Mouse (Mus musculus) cortical plate, adult 2 months (tissue): Measurements from ENCODE around the gene Mtx2. TPM values are rescaled to one million over a fixed set of nuclear protein-coding genes. Genes with fewer than 3 reads are reported as not detected.

ENCODE experiments used
- H3K27ac ChIP-seq: fragments of 200-500 bp; 2 replicates; pipeline ENCODE4 v1.5.1; 2012; ENCODE audit warnings: low read length, control low read depth, inconsistent platforms; ENCODE audit not compliant: insufficient read depth
- H3K4me1 ChIP-seq: fragments of 200-500 bp; 2 replicates; pipeline ENCODE4 v1.6.1; 2011; ENCODE audit warnings: low read length; ENCODE audit not compliant: control insufficient read depth, insufficient read depth
- H3K4me3 ChIP-seq: fragments of 200-500 bp; 2 replicates; pipeline ENCODE4 v1.5.1; 2011; ENCODE audit warnings: mild to moderate bottlenecking, low read length, control low read depth; ENCODE audit not compliant: insufficient read depth
- CTCF ChIP-seq: fragments of 200-500 bp; IDR thresholded peaks from 2 replicates; pipeline ENCODE4 v1.5.1; 2011; ENCODE audit warnings: mild to moderate bottlenecking, control low read depth, low read length; ENCODE audit not compliant: insufficient read depth; ENCODE audit errors: extremely low read depth
- POLR2A ChIP-seq: fragments of 200-500 bp; IDR thresholded peaks from 2 replicates; pipeline ENCODE4 v1.6.1; 2011; ENCODE audit warnings: mild to moderate bottlenecking, low read length, control low read depth; ENCODE audit not compliant: insufficient read depth; ENCODE audit errors: extremely low read depth
- polyA plus RNA-seq: library from polyadenylated mRNA; depleted of rRNA; stranded (reverse); fragments of >200 nt; gene quantifications from 2 replicates; pipeline ENCODE4 v1.2.3, GENCODE M21; 2012; rRNA removed

Gene Mtx2
- polyA plus RNA-seq, 1 experiment = 42.1 TPM

- no peak for TF ChIP-seq POLR2A
- TF ChIP-seq CTCF = no peak
- Histone ChIP-seq H3K27ac (no peak overlapping the region), H3K4me1 (no peaks in the 10 kb centered on the region), H3K4me3 (no peak overlapping the region)
Observed at GRCm38 (mm10) chr2:74912031-74912430, 86.4 kb downstream of the Mtx2 start.

GRCm38 (mm10) chr2:74917880-74918537 is 92.4 kb downstream of the Mtx2 start:
- H3K4me3 ChIP-seq = no peak overlapping the region
- TF ChIP-seq CTCF (no peak), POLR2A (no peak)
- no peaks in the 10 kb centered on the region for H3K4me1 ChIP-seq
- no peak overlapping the region for H3K27ac ChIP-seq

GRCm38 (mm10) chr2:74925968-74926814 is 100.6 kb downstream of the Mtx2 start:
- Histone ChIP-seq H3K4me1 (no peaks in the 10 kb centered on the region), H3K4me3 (no peak overlapping the region), H3K27ac (peak overlapping the region; percentile 28; the same call in 1 of the 2 replicates)
- TF ChIP-seq CTCF = no peak
- no peak for TF ChIP-seq POLR2A

Other genes starting within 250 kb of the Mtx2 start
- gene Lnpk, start 246.4 kb upstream of the Mtx2 start, polyA plus RNA-seq = 31.3 and 32.3 TPM in 2 replicates
- not detected in 2 replicates for gene Evx2, start 166.2 kb upstream of the Mtx2 start, polyA plus RNA-seq
- not detected in 2 replicates for gene Hoxd13, start 157.5 kb upstream of the Mtx2 start, polyA plus RNA-seq
- gene Hoxd12, start 150.8 kb upstream of the Mtx2 start, polyA plus RNA-seq = not detected in 2 replicates
- not detected in 2 replicates for gene Hoxd11, start 146.2 kb upstream of the Mtx2 start, polyA plus RNA-seq
- gene Hoxd10, start 133.9 kb upstream of the Mtx2 start, polyA plus RNA-seq = not detected in 2 replicates
- not detected in 2 replicates for gene Hoxd9, start 128.1 kb upstream of the Mtx2 start, polyA plus RNA-seq
- gene Hoxd8, start 121.2 kb upstream of the Mtx2 start, polyA plus RNA-seq = not detected in 2 replicates
- gene Hoxd3, start 113.9 kb upstream of the Mtx2 start, polyA plus RNA-seq = not detected in 2 replicates
- not detected in 2 replicates for gene Hoxd4, start 113.9 kb upstream of the Mtx2 start, polyA plus RNA-seq
- not detected in 2 replicates for gene Gm28230, start 99.1 kb upstream of the Mtx2 start, polyA plus RNA-seq
- gene Hoxd1, start 62.8 kb upstream of the Mtx2 start, polyA plus RNA-seq = 0.06 and 0.08 TPM in 2 replicates